Mouse (Mus musculus): ENCODE data around the gene Sphk2.
"Not testable (repeated sequence)": the region's sequence is repeated elsewhere in the genome, so short reads cannot be mapped to it uniquely, and the experiment has no call there.

Sphk2 gene

DNA sequence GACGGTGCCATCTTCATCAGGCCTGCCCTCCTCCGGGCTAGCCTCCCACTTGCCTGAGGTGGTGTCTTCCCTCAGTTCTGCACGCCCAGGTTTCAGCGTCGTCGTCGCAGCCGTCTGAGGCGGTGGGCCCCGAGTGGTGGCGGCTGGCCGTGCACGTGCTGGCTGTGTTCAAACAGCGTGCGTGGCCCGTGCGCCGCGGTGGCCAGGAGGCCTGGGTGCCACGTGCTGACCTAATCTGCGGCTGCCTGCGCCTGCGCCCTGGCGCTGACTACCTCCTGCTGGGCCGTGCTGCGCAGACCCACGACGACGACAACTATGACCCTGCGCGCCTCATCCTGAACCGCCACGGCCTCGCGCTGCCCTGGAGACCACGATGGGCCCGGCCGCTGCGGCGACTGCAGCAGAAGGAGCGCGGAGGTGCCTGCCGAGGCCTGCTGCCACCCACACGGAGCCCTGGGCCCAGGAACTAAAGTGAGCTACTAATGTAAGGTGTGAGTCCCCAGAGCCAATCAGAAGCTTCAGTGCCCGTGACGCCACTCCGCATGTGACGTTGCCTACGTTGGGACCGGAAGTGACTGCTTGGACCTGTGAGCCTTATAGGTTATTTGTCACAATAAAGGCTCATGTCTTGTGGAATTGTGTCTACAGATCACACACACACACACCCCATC is 23.7 kb downstream of the Sphk2 start, which contains the start of gene Sec1:
Sec1 (minus strand) TSS at position 482 of the 671 bp plus-strand sequence.
- in situ Hi-C loops (cut with MboI): no loop called here

DNA sequence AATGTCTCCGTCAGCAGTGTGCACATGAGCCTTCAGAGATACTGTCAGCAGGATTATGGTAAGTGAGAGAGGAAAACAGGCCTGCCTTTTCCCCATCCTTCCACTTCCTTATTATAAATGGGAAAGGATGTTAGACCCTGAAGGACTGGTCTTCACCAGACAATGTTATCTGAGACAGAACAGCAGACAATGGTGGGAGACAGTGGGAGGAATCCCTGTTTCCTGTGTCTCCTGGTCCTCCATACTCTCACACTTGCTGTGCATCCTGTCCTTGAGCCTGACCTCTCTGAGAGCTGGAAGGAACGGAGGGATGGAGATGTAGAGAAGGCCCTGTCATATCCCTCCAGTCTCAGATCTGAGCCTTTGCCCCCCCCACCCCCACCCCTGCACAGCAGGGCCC is 25.4 kb downstream of the Sphk2 start:
- in situ Hi-C loops (cut with MboI): no loop called here

- in situ Hi-C loops (cut with MboI): no loop called here
Measured at GRCm38 (mm10) chr7:45689800-45690199, 28.0 kb downstream of the Sphk2 start.

- in situ Hi-C loops (cut with MboI): no loop called here
Measured at GRCm38 (mm10) chr7:45689099-45689498, 28.7 kb downstream of the Sphk2 start.

- in situ Hi-C loops (cut with MboI): no loop called here
Measured at GRCm38 (mm10) chr7:45686841-45687240, 31.0 kb downstream of the Sphk2 start.

DNA sequence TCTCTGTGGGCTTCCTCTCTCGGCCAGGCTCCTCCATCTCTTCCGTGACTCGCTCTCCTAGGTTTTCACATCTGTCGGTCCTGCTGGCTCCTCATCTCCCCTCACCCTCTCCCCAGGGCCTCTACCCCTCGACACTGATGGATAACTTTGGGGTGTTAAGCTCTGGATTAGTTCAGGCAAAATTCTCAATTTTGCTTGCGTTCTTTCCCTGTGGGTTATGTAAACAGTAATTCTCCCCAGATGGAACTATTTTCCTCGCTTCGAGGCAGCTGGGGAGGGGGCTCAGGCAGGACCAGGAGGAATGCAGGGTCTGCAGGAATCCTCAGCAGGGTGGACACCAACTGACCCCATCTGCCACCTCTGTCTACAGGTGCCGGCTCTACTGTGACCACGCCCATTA is 32.0 kb downstream of the Sphk2 start:
- in situ Hi-C loops (cut with MboI): no loop called here

DNA sequence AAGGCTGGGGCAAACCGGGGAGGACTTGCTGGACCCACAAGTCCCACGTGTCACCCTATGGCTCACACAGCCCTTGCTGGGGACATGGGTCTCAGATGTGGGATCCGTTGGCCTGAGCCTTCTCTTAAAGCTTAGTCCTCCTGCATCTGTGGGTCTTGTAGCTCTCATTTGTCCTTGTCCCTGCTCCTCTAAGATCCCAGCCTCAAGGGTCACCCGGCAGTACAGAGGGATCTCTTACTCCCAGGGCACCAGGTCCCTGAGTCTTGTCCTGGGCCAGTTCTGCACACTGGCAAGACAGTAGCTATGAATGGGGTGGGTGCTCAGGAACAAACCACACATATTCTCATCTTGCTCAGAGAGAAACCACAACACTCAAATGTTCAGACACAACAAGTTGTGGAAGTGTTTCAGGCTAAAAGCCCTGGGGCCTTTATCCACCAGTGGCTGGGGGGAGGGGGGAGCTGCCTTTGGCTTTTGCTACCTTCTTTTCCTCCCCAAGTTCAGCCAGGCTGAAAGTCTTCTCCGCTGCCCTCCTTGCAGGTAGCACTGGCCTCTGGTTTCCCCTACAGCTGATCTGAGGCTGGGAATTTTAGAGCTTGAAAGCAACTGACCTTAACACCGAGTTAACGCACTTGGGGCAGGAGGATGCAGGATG is 34.3 kb downstream of the Sphk2 start, which contains the start of gene Ntn5:
Ntn5 (plus strand) TSS at position 627 of the 655 bp plus-strand sequence.
- in situ Hi-C loops (cut with MboI): no loop called here

DNA sequence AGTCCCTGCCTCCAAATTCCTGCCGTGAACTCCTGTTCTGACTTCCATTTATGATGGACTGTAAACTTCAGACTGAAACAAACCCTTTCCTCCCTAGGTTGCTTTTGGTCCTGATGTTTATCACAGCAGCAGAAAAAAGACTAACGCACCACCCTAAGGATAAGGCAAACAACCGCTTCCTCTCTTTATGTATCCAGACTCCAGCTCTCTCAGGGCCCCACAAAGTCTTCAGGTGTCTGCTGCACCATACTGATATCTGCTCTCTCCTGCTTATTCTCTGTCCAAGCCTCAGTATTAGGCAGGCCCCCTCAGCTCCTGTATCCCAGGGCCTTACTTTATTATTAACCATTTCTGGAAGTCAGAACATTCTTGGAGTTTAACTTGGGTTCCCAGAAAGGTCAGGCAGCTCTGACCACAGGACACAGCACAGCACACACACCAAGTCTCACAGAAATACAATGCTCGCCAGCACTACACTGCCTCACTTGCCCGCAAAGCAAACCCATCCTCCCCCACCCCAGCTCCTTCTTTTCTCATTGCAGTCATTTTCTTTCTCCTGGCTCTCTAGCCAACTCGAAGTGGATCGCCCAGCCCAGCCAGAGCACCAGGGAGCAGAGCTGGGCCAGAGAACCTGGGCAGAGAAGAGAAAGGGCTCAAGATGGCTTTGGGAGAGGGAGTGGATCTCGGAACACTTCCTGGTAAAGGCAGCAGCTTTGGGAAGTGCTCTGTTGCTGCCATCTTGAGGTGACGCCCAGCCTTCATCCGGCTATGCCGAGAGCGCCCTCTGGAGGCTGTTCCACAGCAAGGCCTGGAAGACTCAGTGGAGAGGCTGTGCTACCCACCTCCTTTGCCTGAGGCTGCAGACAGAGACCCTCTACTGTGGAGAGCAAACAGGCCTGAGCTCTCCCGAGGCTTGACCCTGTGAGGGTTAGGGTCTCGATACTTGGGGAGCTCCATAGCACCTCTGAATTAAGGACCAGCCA is 35.4 kb downstream of the Sphk2 start:
- in situ Hi-C loops (cut with MboI): no loop called here

- in situ Hi-C loops (cut with MboI): no loop called here
Measured at GRCm38 (mm10) chr7:45681046-45681736, 36.6 kb downstream of the Sphk2 start.

GRCm38 (mm10) chr7:45679966-45680621 is 37.7 kb downstream of the Sphk2 start:
- in situ Hi-C loops (cut with MboI): no loop called here

GRCm38 (mm10) chr7:45678513-45678912 is 39.3 kb downstream of the Sphk2 start:
- in situ Hi-C loops (cut with MboI): no loop called here

DNA sequence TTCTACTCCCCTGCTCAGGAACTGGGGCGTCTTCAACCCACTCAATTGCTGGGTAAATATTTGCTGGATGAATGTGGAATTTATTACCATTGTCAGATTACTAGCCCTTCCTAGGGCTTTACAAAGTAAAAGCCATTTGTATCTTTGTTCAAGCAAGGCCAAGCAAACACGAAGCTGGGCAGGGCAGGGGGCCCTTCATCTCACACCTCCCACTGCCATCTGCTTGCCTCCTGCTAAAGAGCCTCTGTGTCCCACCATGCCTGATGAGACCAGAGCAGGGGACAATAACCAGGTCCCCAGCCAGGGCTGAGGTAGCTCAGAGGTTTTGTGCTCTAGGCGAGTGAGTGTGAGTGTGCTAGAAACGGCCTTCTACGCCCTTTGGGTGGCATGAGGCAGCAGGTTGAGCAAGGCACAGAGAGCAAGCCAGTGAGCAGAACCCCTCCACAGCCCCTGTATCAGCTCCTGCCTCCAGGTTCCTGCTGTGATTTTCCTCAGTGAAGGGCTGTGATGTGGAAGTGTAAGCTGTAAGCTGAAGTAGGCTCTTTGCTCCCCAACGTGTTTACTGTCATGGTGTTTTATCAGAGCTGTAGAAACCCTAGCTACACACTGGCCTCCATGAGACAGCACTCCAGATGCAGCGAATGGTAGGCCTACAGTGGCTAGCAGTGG is 40.0 kb downstream of the Sphk2 start:
- in situ Hi-C loops (cut with MboI): no loop called here

DNA sequence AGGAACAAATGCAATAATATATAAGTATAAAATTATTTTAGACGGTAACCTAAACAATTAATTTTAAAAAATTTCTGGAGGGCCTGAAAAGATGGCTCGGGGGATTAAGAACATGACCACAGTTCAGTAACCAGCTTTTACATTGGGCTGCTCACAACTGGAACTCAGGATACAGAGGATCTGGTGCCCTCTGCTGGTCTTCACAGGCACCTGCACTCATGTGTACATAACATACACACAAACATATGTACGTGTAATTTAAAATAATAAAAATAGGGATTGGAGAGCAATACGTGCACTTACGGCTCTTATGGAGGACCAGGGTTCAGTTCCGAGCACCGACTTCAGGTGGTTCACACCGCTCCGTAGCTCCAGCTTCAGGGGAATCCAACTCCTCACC is 48.9 kb downstream of the Sphk2 start:
- in situ Hi-C loops (cut with MboI): no loop called here

DNA sequence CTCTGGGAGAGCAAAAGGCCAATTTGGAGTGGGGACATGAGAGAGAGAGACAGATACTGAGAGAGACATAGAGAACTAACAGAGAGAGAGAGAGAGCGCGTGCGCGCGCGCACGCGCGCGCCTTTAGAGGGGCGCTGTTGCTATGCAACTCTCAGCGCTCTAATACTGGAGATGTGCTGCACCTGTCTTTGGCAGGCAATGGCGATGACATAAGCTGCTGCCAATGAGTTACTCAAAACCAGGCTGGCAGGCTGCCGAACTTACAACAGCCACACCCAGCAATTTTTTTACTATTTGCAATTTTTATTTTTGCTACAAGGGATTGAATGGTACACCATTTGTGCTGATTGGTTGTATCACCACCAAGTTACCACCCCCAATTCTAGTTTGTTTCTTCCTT is 50.0 kb downstream of the Sphk2 start:
- in situ Hi-C loops (cut with MboI): no loop called here

DNA sequence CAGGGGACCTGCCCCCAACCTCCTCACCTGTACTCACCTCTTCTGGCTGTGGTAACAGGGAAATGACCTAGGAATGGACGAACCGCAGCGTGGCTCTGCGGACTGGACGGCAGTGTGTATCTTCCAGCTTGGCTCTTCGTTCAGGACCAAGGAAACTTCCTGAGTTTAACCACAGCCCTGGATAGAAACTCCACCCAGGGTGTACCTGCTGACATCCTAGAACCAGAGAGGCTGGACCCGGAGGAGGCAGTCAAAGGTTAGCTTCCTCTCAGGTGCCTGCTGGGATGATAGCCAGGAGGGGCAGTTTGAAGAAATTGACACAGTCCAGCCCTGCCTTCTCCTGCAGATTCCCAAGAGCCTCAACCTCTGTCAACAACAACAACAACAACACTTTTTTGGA is 51.6 kb downstream of the Sphk2 start, which contains the start of gene Fut2:
Fut2 (minus strand) TSS at position 234 of the 400 bp plus-strand sequence.
- in situ Hi-C loops (cut with MboI): no loop called here

GRCm38 (mm10) chr7:45665303-45666138 is 52.3 kb downstream of the Sphk2 start:
- in situ Hi-C loops (cut with MboI): no loop called here

GRCm38 (mm10) chr7:45661702-45662101 is 56.1 kb downstream of the Sphk2 start:
- in situ Hi-C loops (cut with MboI): not testable (repeated sequence)

DNA sequence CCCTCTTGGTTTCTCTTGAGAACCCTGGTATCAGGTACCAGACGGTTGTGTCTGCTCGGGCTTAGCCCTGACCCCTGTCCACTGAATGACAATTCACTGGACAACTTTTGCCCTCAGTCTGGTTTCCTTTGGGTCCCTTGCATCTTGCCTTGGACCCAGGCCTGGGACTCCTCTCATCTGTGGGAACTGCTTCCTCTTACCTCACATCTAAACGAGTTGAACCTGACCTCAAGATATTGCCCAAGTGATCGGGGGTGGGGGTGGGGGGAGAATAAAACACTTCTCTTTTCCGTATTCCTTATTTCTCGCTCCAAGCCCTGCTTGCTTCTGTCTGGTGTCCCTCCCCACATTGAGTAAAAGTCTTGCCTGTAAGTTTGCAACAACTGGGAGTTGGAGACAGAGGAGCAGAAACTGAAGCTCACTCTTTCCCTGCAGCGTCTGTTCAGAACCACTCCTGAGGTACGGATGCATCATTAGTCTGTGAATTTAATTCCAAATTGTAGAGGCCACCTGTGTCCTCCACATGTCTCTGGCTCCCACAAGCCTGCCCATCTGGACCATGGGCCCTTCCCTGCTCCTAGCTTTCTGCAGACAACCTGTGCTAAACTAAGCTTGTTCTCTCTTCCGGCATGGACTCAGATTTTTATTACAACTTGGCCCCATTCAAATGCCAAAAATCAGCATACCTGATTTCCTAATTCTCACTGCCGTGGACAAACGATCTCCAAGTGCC is 56.9 kb downstream of the Sphk2 start:
- in situ Hi-C loops (cut with MboI): no loop called here
